ENCODE assay signal across 11 mouse cellular contexts in the genomic region with DNA sequence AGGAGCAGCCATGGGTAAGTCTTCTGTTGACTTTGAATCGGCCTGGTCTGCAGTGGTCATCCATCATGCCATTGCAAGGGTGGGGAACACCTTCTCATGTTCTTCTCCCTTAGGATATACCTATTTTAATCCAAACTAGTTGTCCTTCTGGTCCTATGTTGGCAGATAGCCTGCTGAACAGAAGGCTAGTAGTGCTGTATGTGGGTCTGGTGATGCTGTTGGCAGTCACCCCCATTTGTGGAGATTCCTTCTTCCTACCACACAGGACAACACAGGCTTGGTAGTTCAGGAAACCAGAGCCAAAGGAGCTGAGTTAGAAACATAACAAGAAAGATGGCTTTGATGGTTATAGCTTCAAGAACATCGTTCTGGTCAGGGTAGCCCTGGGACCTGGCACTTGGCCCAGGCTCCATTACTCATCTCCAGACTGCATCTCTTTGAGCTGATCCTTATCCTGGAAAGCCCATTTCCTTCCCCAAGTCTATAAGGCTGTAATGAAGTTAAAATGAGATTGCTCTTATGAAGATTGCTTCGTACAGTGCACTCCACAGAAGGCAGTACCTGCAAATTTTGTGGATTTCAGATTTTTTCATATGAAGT. TPM values are rescaled to one million over a fixed set of nuclear protein-coding genes. Genes with fewer than 3 reads are reported as not detected.
A peak's percentile ranks its signal among the peaks of the same experiment; 100 is the strongest.
DNase-seq lines count a peak whose midpoint lies in the region; ATAC-seq and TF ChIP-seq lines count a peak whose summit lies in the region.
"Had no signal": no experiment of that assay in that cellular context is flagged by ENCODE, and none has a peak within 500 bp of the region (broad histone marks: within the 10 kb centered on the region; RNA-seq: fewer than 3 reads in every experiment).

No protein-coding gene starts in this region.

- H3K9ac ChIP-seq in lung, postnatal 0 days (replicated peaks; ENCODE audit: low read depth) = no peak overlapping the region
- H3K9ac ChIP-seq: embryonic facial prominence, embryonic 12.5 days; hindbrain, embryonic 15.5 days had no signal

- H3K9me3 ChIP-seq in lung, postnatal 0 days (ENCODE audit: low read length) = no peaks in the 10 kb centered on the region
- no peaks in the 10 kb centered on the region for H3K9me3 ChIP-seq in heart, embryonic 10.5 days
- H3K9me3 ChIP-seq: embryonic facial prominence, embryonic 12.5 days; hindbrain, embryonic 15.5 days had no signal

- no peaks in the 10 kb centered on the region for H3K27me3 ChIP-seq in lung, postnatal 0 days (replicated peaks; ENCODE audit: insufficient read depth, low read length)
- H3K27me3 ChIP-seq in heart, embryonic 10.5 days (ENCODE audit: insufficient read depth, poor library complexity, severe bottlenecking) = no peaks in the 10 kb centered on the region
- H3K27me3 ChIP-seq: embryonic facial prominence, embryonic 12.5 days; hindbrain, embryonic 15.5 days had no signal

- no peak for TF ChIP-seq EP300 in lung, postnatal 0 days (IDR thresholded peaks at IDR 0.05)

- WGBS in lung, postnatal 0 days = 38% methylated on average over 3 of the region's 3 CpGs
- WGBS in lung, adult 2 months = 34% methylated on average over 3 of the region's 3 CpGs
- 86% methylated on average over 3 of the region's 3 CpGs for WGBS in heart, embryonic 10.5 days

- peak; percentile 62; the same call in 1 of the 2 replicates for ATAC-seq in frontal cortex, adult (ENCODE audit: low TSS enrichment)
- no peak for ATAC-seq in lung, postnatal 0 days

- 0 out of 2 replicates have a peak, but pooled peaks cover 11% of the 10 kb centered on the region for H3K36me3 ChIP-seq in lung, postnatal 0 days (ENCODE audit: insufficient read depth, low read length)
- peaks cover 35% of the 10 kb centered on the region for H3K36me3 ChIP-seq in heart, embryonic 10.5 days

- DNase-seq in frontal cortex, postnatal 10 days (ENCODE audit: low spot score in 2 of 2) = no peak
- DNase-seq in lung, postnatal 0 days (ENCODE audit: low spot score) = peak; percentile 18
- no peak for DNase-seq in lung, adult 2 months
- peak; percentile 77 for DNase-seq in cerebellum, adult 11-12 months
- DNase-seq in kidney, postnatal 4 days = peak; percentile 69 to 71
- no peak for DNase-seq in heart, embryonic 10.5 days (ENCODE audit: low spot score)
- no peak for DNase-seq in spleen, postnatal 36 days (ENCODE audit: low spot score in 2 of 2)

- no peaks in the 10 kb centered on the region for H3K4me1 ChIP-seq in lung, postnatal 0 days (ENCODE audit: insufficient read depth, low read depth, low read length)
- no peaks in the 10 kb centered on the region for H3K4me1 ChIP-seq in lung, adult 2 months (ENCODE audit: control insufficient read depth, insufficient read depth, low read length)
- no peaks in the 10 kb centered on the region for H3K4me1 ChIP-seq in heart, embryonic 10.5 days
- H3K4me1 ChIP-seq: embryonic facial prominence, embryonic 12.5 days; hindbrain, embryonic 15.5 days had no signal

- H3K4me3 ChIP-seq in lung, postnatal 0 days (ENCODE audit: low read depth, low read length) = no peak overlapping the region
- H3K4me3 ChIP-seq in lung, adult 2 months (replicated peaks; ENCODE audit: extremely low read depth, low read depth, low read length) = no peak overlapping the region
- no peak overlapping the region for H3K4me3 ChIP-seq in heart, embryonic 10.5 days
- H3K4me3 ChIP-seq: embryonic facial prominence, embryonic 12.5 days; hindbrain, embryonic 15.5 days had no signal

- H3K27ac ChIP-seq in lung, postnatal 0 days (ENCODE audit: low read length) = no peak overlapping the region
- H3K27ac ChIP-seq in heart, embryonic 10.5 days = no peak overlapping the region
- H3K27ac ChIP-seq: embryonic facial prominence, embryonic 12.5 days; hindbrain, embryonic 15.5 days had no signal

- TF ChIP-seq POLR2A in lung, adult 2 months (IDR thresholded peaks at IDR 0.05; ENCODE audit: borderline replicate concordance, extremely low read depth, low read depth, low read length) = no peak

- no peak for TF ChIP-seq CTCF in lung, postnatal 0 days (IDR thresholded peaks at IDR 0.05)
- TF ChIP-seq CTCF in lung, adult 2 months (IDR thresholded peaks at IDR 0.05; ENCODE audit: insufficient read depth, low read length) = no peak

- H3K4me2 ChIP-seq in lung, postnatal 0 days (replicated peaks; ENCODE audit: low read depth, low read length) = no peak overlapping the region
- H3K4me2 ChIP-seq: embryonic facial prominence, embryonic 12.5 days; hindbrain, embryonic 15.5 days had no signal

RNA-seq across cellular contexts. Expression of gene Nmt2, which starts 21.5 kb away (rescaled TPM):
- 35.0 and 37.0 TPM in 2 replicates for polyA plus RNA-seq in lung, postnatal 0 days (2015; fragmentation: Nextera tagmentation; extraction: Ambion mirVana)
- polyA plus RNA-seq in lung, adult 2 months (2012; rRNA removed) = 5.0 and 6.8 TPM in 2 replicates
- 39.0 and 39.9 TPM in 2 replicates for polyA plus RNA-seq in heart, embryonic 10.5 days (2016; fragmentation: Nextera tagmentation; extraction: Ambion mirVana)

RNA-seq across cellular contexts. Expression of gene Rpp38, which starts 26.9 kb away (rescaled TPM):
- 8.9 and 10.0 TPM in 2 replicates for polyA plus RNA-seq in lung, postnatal 0 days (2015; fragmentation: Nextera tagmentation; extraction: Ambion mirVana)
- polyA plus RNA-seq in lung, adult 2 months (2012; rRNA removed) = 1.1 and 2.2 TPM in 2 replicates
- polyA plus RNA-seq in heart, embryonic 10.5 days (2016; fragmentation: Nextera tagmentation; extraction: Ambion mirVana) = 12.7 and 18.9 TPM in 2 replicates

RNA-seq across cellular contexts. Expression of gene Acbd7, which starts 30.4 kb away (rescaled TPM):
- 2.5 and 3.3 TPM in 2 replicates for polyA plus RNA-seq in lung, postnatal 0 days (2015; fragmentation: Nextera tagmentation; extraction: Ambion mirVana)
- not detected in 2 replicates for polyA plus RNA-seq in lung, adult 2 months (2012; rRNA removed)
- polyA plus RNA-seq in heart, embryonic 10.5 days (2016; fragmentation: Nextera tagmentation; extraction: Ambion mirVana) = 0.30 and 0.82 TPM in 2 replicates
- polyA plus RNA-seq: limb, embryonic 11.5 days had no signal

Comparison
In these comparisons a context has a peak if more than half of its experiments do, and no peak if none do; other contexts are left out.
1. DNase-seq: peak in lung, postnatal 0 days (single experiment), cerebellum, adult 11-12 months (single experiment) and kidney, postnatal 4 days (2 of 2); none in frontal cortex, postnatal 10 days (0 of 2), lung, adult 2 months (single experiment), heart, embryonic 10.5 days (single experiment) and spleen, postnatal 36 days (0 of 2).